Mouse (Mus musculus): ENCODE results near the gene Arfip2. TPM values are rescaled to one million over a fixed set of nuclear protein-coding genes. Genes with fewer than 3 reads are reported as not detected.

The Arfip2 gene
- polyA plus RNA-seq, 1 experiment from 2014 or later: 94.8 TPM

DNA sequence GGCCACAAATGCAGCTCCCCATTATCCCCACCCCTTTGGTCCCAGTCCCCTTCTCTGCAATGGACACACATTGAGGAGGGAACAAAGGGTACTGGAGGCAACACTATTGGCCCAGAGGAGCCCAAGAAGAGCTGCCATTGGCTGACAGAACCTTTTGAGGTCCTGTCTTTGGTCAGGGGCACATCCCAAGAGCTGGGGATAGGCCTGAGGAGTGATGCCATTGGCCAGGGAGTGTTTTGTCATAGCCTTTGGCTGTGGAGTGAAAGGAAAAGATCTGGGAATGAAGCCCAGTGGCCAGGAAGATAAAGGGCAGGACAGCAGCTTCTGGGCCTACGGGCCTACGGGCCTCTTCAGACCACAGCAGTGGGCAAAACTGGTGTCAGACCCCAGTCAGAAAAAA, 4.5 kb downstream of the Arfip2 start:
- H3K27me3 ChIP-seq (ENCODE audit: control insufficient read depth, insufficient read depth, low read length): no peaks in the 10 kb centered on the region
- H3K36me3 ChIP-seq (ENCODE audit: control insufficient read depth, insufficient read depth, low read length): peaks cover 33% of the 10 kb centered on the region
- peaks cover 13% of the 10 kb centered on the region; the same call in 1 of the 2 replicates for H3K4me1 ChIP-seq (ENCODE audit: control insufficient read depth, insufficient read depth, low read length)
- no peaks in the 10 kb centered on the region for H3K9me3 ChIP-seq (ENCODE audit: control insufficient read depth, low read length)
- H3K9ac ChIP-seq (ENCODE audit: low read depth, low read length): no peak overlapping the region
- no peak overlapping the region for H3K4me2 ChIP-seq (replicated peaks; ENCODE audit: low read depth, low read length)
- H3K4me3 ChIP-seq (ENCODE audit: low read length): no peak overlapping the region
- no peak overlapping the region for H3K27ac ChIP-seq (ENCODE audit: low read depth, low read length)
- no peak for ATAC-seq (ENCODE audit: low FRiP score, low TSS enrichment)
- WGBS: 96% methylated on average over 2 of the region's 2 CpGs

DNA sequence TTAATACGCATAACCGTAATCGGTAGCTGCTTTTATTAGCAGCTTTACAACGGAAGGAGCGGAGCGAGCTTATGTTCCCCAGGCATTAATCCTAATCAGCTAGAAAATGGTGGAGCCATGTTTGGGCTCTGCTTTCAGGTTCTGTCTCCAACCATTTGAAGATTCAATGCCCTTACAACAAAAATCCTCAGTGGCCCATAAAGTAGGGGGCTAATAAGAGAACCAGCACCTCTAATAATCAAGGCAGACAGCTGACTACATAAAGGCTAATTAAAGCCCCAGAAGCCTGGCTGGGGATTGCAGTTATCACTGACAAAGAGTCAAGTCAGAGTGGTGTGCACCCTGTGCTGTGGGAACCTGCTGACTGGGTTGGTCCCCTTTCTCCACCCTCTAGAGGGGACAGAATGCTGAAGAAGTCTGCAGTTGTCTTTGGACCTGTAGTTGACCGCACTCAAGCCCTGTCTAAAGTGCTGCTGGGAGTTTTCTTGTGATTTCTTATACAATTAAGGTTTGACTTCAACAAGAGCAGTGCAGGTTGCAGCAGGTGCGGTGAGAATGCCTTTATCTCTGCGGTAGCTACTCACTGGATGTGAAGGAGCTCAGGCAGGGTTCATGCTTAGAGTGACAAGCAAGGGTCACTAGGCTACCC, 5.8 kb downstream of the Arfip2 start:
- no peak for ATAC-seq (ENCODE audit: low FRiP score, low TSS enrichment)
- H3K27ac ChIP-seq (ENCODE audit: low read depth, low read length): 0 out of 2 replicates have a peak overlapping the region, but pooled peaks have one; percentile 26
- peak overlapping the region; percentile 81 for H3K4me3 ChIP-seq (ENCODE audit: low read length)
- H3K4me1 ChIP-seq (ENCODE audit: control insufficient read depth, insufficient read depth, low read length): peaks cover 8% of the 10 kb centered on the region; the same call in 1 of the 2 replicates
- H3K4me2 ChIP-seq (replicated peaks; ENCODE audit: low read depth, low read length): peak overlapping the region; percentile 77
- 60% methylated on average over 9 of the region's 9 CpGs for WGBS
- H3K9ac ChIP-seq (ENCODE audit: low read depth, low read length): no peak overlapping the region
- peaks cover 33% of the 10 kb centered on the region for H3K36me3 ChIP-seq (ENCODE audit: control insufficient read depth, insufficient read depth, low read length)
- no peaks in the 10 kb centered on the region for H3K9me3 ChIP-seq (ENCODE audit: control insufficient read depth, low read length)
- H3K27me3 ChIP-seq (ENCODE audit: control insufficient read depth, insufficient read depth, low read length): no peaks in the 10 kb centered on the region

DNA sequence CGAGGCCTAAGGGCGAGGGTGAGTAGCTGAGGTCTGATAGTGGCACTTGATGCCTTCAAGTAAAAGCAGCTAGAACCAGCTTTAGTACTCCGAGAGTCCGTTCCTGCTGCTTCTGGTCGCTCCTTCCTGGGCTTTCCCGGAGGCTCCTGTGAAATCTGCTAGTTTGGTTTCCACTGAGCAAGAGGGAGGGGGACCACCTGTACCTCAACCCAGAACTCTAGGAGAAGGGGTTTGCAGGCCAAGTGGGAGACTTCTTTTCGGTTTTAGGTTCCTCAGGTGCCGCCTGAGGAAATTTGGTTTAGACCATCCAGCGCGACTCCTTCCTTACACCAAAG, 6.4 kb downstream of the Arfip2 start:
- Histone ChIP-seq H3K4me3 (ENCODE audit: low read length) (peak overlapping the region; percentile 81), H3K4me1 (ENCODE audit: control insufficient read depth, insufficient read depth, low read length) (0 out of 2 replicates have a peak, but pooled peaks cover 3% of the 10 kb centered on the region), H3K27ac (ENCODE audit: low read depth, low read length) (peak overlapping the region; percentile 26; the same call in 1 of the 2 replicates), H3K4me2 (replicated peaks; ENCODE audit: low read depth, low read length) (peak overlapping the region; percentile 77), H3K9ac (ENCODE audit: low read depth, low read length) (peak overlapping the region; percentile 77), H3K36me3 (ENCODE audit: control insufficient read depth, insufficient read depth, low read length) (peaks cover 31% of the 10 kb centered on the region), H3K9me3 (ENCODE audit: control insufficient read depth, low read length) (no peaks in the 10 kb centered on the region), H3K27me3 (ENCODE audit: control insufficient read depth, insufficient read depth, low read length) (no peaks in the 10 kb centered on the region)
- WGBS: 3% methylated on average over 10 of the region's 10 CpGs
- no peak for ATAC-seq (ENCODE audit: low FRiP score, low TSS enrichment)

DNA sequence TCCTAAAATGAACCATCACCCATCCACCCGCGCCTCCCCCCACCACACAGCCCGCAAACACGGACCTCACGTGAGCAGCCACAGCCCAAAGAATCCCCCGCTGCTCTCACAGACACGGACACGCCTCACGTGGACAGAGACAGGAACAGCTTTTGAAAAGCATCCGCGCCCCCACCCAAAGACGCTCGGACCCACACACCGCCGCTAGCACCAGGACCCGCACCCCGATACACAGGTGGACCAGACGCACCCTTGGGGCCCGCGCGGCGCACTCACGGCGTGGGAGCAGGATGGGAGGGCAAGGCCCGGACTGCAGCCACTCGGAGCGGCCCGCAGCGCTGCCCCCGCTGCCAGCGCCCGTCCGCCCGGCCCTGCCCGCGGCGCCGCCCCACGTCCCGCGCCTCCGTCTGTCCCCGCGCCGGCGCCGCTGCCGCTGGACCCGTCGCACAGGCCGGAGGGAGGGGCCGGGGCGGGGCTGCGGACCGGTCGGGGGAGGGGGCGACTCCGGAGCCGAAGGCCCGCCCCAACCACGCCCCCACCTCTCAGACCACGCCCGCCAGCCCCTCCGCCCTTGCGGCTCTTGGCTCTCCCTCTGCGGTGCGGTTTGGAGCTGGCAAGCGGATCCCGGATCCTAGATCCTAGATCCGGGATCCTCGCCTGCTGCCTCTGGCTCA, 7.0 kb downstream of the Arfip2 start, which contains the start of gene Trim3:
Trim3 (minus strand) TSS at position 445 of the 674 bp plus-strand sequence.
- peak within 1 kb of the TSS; percentile 77 for H3K9ac ChIP-seq (ENCODE audit: low read depth, low read length)
- WGBS: under 1% methylated on average over 62 of the region's 71 CpGs
- H3K27ac ChIP-seq (ENCODE audit: low read depth, low read length): peak within 1 kb of the TSS; percentile 26; the same call in 1 of the 2 replicates
- H3K27me3 ChIP-seq (ENCODE audit: control insufficient read depth, insufficient read depth, low read length): no peaks in the 10 kb centered on the region
- H3K4me1 ChIP-seq (ENCODE audit: control insufficient read depth, insufficient read depth, low read length): 0 out of 2 replicates have a peak, but pooled peaks cover 3% of the 10 kb centered on the region
- no peaks in the 10 kb centered on the region for H3K9me3 ChIP-seq (ENCODE audit: control insufficient read depth, low read length)
- peak within 1 kb of the TSS; percentile 81 for H3K4me3 ChIP-seq (ENCODE audit: low read length)
- peak; percentile 95 for ATAC-seq (ENCODE audit: low FRiP score, low TSS enrichment)
- H3K36me3 ChIP-seq (ENCODE audit: control insufficient read depth, insufficient read depth, low read length): peaks cover 26% of the 10 kb centered on the region
- peak within 1 kb of the TSS; percentile 77 for H3K4me2 ChIP-seq (replicated peaks; ENCODE audit: low read depth, low read length)

DNA sequence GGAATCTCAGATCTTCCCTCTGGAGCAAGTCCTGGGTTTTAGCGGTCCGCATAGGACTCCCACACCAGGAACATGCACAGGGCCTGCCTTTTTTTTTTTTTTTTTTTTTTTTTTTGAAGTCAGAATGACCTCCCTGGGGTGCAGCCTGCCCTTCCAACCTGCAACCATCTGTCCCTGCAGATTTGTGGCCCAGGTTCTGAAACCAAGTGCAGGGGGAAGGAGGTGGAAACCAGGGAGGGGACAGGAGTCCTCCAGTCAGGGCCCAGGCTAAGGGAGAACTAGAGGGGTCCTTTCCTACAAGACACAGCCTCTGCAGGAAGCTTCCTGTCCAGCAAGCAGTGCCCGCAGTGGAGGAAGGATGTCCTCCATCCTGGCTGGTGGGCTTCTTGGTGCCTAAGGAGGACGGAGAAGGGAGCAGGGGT, 7.7 kb downstream of the Arfip2 start:
- Histone ChIP-seq H3K27me3 (ENCODE audit: control insufficient read depth, insufficient read depth, low read length) (no peaks in the 10 kb centered on the region), H3K27ac (ENCODE audit: low read depth, low read length) (no peak overlapping the region), H3K36me3 (ENCODE audit: control insufficient read depth, insufficient read depth, low read length) (peaks cover 19% of the 10 kb centered on the region), H3K4me2 (replicated peaks; ENCODE audit: low read depth, low read length) (peak overlapping the region; percentile 77), H3K4me1 (ENCODE audit: control insufficient read depth, insufficient read depth, low read length) (0 out of 2 replicates have a peak, but pooled peaks cover 3% of the 10 kb centered on the region), H3K4me3 (ENCODE audit: low read length) (peak overlapping the region; percentile 81), H3K9me3 (ENCODE audit: control insufficient read depth, low read length) (no peaks in the 10 kb centered on the region), H3K9ac (ENCODE audit: low read depth, low read length) (peak overlapping the region; percentile 77)
- no peak for ATAC-seq (ENCODE audit: low FRiP score, low TSS enrichment)
- 17% methylated on average over 4 of the region's 4 CpGs for WGBS

DNA sequence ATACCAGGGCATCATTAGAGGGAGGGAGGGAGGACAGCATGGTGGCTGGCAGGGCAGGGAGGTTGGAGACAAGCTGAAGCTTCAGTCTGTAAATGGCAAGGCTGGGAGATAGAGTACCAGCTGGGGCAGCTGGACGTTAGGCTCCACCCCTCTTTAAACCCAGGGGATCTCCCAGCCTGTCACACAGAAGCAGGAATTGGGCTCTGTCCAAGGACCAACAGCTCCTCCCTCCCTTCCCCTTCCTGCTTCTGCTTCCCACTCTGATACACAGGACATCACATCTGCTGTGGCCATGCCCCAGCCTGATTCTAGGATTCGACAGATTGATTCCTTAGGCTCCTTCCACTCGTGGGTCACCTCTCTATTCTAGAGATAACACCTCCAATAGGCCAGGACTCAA, 11.6 kb downstream of the Arfip2 start:
- Histone ChIP-seq H3K9me3 (ENCODE audit: control insufficient read depth, low read length) (no peaks in the 10 kb centered on the region), H3K27ac (ENCODE audit: low read depth, low read length) (peak overlapping the region; percentile 38; the same call in 1 of the 2 replicates), H3K9ac (ENCODE audit: low read depth, low read length) (no peak overlapping the region), H3K27me3 (ENCODE audit: control insufficient read depth, insufficient read depth, low read length) (no peaks in the 10 kb centered on the region), H3K4me2 (replicated peaks; ENCODE audit: low read depth, low read length) (no peak overlapping the region), H3K4me3 (ENCODE audit: low read length) (no peak overlapping the region), H3K36me3 (ENCODE audit: control insufficient read depth, insufficient read depth, low read length) (peaks cover 14% of the 10 kb centered on the region), H3K4me1 (ENCODE audit: control insufficient read depth, insufficient read depth, low read length) (no peaks in the 10 kb centered on the region)
- ATAC-seq (ENCODE audit: low FRiP score, low TSS enrichment): no peak
- 26% methylated on average over 3 of the region's 3 CpGs for WGBS

DNA sequence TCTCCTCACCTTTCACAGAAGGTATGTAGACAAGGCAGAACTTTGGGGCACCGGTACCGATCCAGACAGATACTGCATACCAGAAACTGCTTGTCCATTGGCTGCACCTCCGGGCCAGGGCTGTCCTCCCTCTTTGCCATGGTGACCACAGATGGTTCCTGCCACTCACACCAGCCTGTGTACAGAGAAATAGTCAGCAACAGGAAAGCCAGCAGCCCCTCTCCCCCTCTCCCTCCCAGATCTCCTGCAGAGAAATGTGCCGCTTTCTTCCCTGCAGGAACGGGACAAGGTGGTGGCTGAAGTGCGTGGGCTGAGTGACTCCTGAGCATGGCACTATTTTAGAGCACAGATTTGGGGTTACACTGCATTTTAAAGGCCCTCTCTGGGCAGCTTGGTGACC, 14.8 kb downstream of the Arfip2 start:
- Histone ChIP-seq H3K4me2 (replicated peaks; ENCODE audit: low read depth, low read length) (no peak overlapping the region), H3K27ac (ENCODE audit: low read depth, low read length) (no peak overlapping the region), H3K4me1 (ENCODE audit: control insufficient read depth, insufficient read depth, low read length) (no peaks in the 10 kb centered on the region)

DNA sequence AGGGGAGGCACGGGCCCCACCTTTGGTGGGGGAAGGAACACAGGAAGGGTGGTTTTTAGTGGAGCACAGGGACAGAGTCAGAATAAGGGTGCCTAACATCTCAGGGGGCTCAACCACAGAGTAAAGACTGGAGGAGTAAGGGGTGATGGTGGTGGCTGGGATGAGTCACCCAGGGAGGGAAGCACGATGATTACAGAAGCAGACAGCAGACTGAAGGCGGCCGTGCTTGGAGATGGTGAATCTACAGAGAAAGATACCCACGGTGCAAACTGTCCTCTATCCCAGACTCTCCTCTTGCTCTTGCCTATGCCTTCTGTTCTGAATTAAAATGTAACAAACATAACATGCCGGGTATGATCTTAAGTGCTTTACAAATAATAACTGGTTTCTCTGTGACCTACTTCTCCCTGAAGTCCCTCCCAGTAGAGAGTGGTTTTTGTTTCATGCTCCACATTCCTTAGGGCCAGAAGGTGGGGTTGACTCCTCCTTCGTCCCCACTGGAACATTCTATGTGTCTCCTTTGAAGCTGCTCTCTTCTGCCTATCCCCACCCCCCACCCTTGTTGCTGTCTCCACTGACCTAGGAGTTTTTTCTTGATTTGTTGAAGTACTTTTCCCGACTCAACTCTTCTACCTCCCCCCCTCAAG, 18.4 kb downstream of the Arfip2 start:
- Histone ChIP-seq H3K4me1 (ENCODE audit: control insufficient read depth, insufficient read depth, low read length) (no peaks in the 10 kb centered on the region), H3K4me2 (replicated peaks; ENCODE audit: low read depth, low read length) (no peak overlapping the region), H3K36me3 (ENCODE audit: control insufficient read depth, insufficient read depth, low read length) (peaks cover 49% of the 10 kb centered on the region)

More for the DNA sequence above, 14.8 kb downstream of the Arfip2 start:
- Histone ChIP-seq H3K27me3 (ENCODE audit: control insufficient read depth, insufficient read depth, low read length) (no peaks in the 10 kb centered on the region), H3K36me3 (ENCODE audit: control insufficient read depth, insufficient read depth, low read length) (peaks cover 25% of the 10 kb centered on the region), H3K9me3 (ENCODE audit: control insufficient read depth, low read length) (no peaks in the 10 kb centered on the region), H3K9ac (ENCODE audit: low read depth, low read length) (no peak overlapping the region), H3K4me3 (ENCODE audit: low read length) (no peak overlapping the region)
- 81% methylated on average over 6 of the region's 6 CpGs for WGBS
- no peak for ATAC-seq (ENCODE audit: low FRiP score, low TSS enrichment)

More for the DNA sequence above, 18.4 kb downstream of the Arfip2 start:
- H3K27me3 ChIP-seq (ENCODE audit: control insufficient read depth, insufficient read depth, low read length): no peaks in the 10 kb centered on the region
- no peak overlapping the region for H3K9ac ChIP-seq (ENCODE audit: low read depth, low read length)
- WGBS: 80% methylated on average over 8 of the region's 8 CpGs
- ATAC-seq (ENCODE audit: low FRiP score, low TSS enrichment): no peak
- H3K9me3 ChIP-seq (ENCODE audit: control insufficient read depth, low read length): no peaks in the 10 kb centered on the region
- H3K27ac ChIP-seq (ENCODE audit: low read depth, low read length): no peak overlapping the region
- H3K4me3 ChIP-seq (ENCODE audit: low read length): no peak overlapping the region
